Mouse (Mus musculus): Measurements from ENCODE around the gene Krtap14. TPM values are rescaled to one million over a fixed set of nuclear protein-coding genes. Genes with fewer than 3 reads are reported as not detected.
A peak's percentile ranks its signal among the peaks of the same experiment; 100 is the strongest.

Gene Krtap14
- not detected in 2 replicates for polyA plus RNA-seq (2012; rRNA removed)

DNA sequence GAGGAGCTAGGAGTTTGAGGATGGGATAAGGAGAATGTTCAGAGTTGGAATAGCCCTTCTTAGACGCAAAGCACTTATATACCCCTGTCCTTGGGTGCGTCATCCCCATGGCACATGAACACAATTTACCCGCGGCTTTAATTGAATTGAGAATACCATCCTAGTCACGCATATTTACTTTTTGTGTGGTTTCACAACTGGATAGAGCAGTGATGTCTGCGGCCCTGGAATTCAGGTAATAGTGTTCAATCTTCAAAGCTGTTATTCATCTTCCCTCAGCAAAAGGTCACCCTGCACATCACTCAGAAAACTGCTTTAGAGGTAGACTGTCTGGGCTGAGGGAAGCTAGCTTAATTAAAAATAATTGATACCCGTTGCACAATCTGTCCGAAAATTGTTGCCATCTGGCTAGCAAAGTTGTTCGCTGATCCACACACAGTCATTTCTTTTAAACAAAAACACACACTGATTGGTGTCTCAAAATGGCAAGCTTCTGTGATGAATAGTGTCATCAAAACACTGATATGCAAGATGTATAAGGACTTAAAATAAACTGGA, at the start of gene Krtap14:
Gene Krtap14 (minus strand): TSS at position 51 of the 558 bp plus-strand sequence.
- no peak for DNase-seq
- no peaks in the 10 kb centered on the region for H3K27me3 ChIP-seq (ENCODE audit: control insufficient read depth, insufficient read depth, low read length)
- H3K4me1 ChIP-seq (ENCODE audit: control insufficient read depth, insufficient read depth, low read length), result no peaks in the 10 kb centered on the region
- no peak for TF ChIP-seq CTCF (IDR thresholded peaks at IDR 0.05; ENCODE audit: borderline replicate concordance, insufficient read depth, low read depth, low read length)
- TF ChIP-seq POLR2A (IDR thresholded peaks at IDR 0.05; ENCODE audit: borderline replicate concordance, insufficient read depth, low read length), result no peak
- WGBS, result 62% methylated on average over 9 of the region's 9 CpGs
- no peak within 1 kb of the TSS for H3K27ac ChIP-seq (ENCODE audit: insufficient read depth, low read length)
- H3K4me3 ChIP-seq (replicated peaks; ENCODE audit: insufficient read depth, low read depth, low read length), result no peak within 1 kb of the TSS

DNA sequence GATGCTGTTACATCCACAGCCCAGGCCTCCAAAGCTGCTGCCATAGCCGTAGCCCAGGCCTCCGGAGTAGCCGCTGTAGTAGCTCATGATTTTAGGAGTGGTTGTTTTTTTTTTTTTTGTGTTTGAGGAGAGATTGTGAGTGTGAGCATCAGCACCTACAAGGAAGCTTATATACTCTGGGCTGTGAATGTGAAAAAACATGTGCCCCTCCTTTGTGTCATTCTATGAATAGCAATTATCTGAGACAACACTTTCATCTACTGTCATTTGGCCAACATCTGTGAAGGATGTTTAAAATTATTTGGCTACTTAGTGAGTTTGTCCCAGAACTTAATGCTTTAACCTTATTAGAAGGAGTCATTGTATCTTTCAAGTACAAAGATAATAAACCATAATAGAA, 48.2 kb upstream of the Krtap14 start, which contains the start of gene Krtap19-2:
Gene Krtap19-2 (minus strand): TSS at position 101 of the 400 bp plus-strand sequence.
- Histone ChIP-seq H3K4me3 (replicated peaks; ENCODE audit: insufficient read depth, low read depth, low read length) (no peak within 1 kb of the TSS), H3K4me1 (ENCODE audit: control insufficient read depth, insufficient read depth, low read length) (no peaks in the 10 kb centered on the region), H3K27ac (ENCODE audit: insufficient read depth, low read length) (no peak within 1 kb of the TSS), H3K27me3 (ENCODE audit: control insufficient read depth, insufficient read depth, low read length) (no peaks in the 10 kb centered on the region)
- 96% methylated on average over 3 of the region's 3 CpGs for WGBS
- DNase-seq, result no peak
- no peak for TF ChIP-seq POLR2A (IDR thresholded peaks at IDR 0.05; ENCODE audit: borderline replicate concordance, insufficient read depth, low read length)
- no peak for TF ChIP-seq CTCF (IDR thresholded peaks at IDR 0.05; ENCODE audit: borderline replicate concordance, insufficient read depth, low read depth, low read length)

DNA sequence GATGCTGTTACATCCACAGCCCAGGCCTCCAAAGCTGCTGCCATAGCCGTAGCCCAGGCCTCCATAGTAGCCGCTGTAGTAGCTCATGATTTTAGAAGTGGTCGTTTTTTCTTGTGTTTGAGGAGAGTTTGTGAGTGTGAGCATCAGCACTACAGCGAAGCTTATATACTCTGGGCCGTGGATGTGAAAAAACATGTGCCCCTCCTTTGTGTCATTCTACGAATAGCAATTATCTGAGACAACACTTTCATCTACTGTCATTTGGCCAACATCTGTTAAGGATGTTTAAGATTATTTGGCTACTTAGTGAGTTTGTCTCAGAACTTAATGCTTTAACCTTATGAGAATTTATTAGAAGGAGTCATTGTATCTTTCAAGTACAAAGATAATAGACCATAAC, 43.4 kb upstream of the Krtap14 start, which contains the start of gene Krtap19-1:
Gene Krtap19-1 (minus strand): TSS at position 101 of the 400 bp plus-strand sequence.
- TF ChIP-seq CTCF (IDR thresholded peaks at IDR 0.05; ENCODE audit: borderline replicate concordance, insufficient read depth, low read depth, low read length) (no peak), POLR2A (IDR thresholded peaks at IDR 0.05; ENCODE audit: borderline replicate concordance, insufficient read depth, low read length) (no peak)
- WGBS, result 87% methylated on average over 6 of the region's 6 CpGs
- no peaks in the 10 kb centered on the region for H3K27me3 ChIP-seq (ENCODE audit: control insufficient read depth, insufficient read depth, low read length)

DNA sequence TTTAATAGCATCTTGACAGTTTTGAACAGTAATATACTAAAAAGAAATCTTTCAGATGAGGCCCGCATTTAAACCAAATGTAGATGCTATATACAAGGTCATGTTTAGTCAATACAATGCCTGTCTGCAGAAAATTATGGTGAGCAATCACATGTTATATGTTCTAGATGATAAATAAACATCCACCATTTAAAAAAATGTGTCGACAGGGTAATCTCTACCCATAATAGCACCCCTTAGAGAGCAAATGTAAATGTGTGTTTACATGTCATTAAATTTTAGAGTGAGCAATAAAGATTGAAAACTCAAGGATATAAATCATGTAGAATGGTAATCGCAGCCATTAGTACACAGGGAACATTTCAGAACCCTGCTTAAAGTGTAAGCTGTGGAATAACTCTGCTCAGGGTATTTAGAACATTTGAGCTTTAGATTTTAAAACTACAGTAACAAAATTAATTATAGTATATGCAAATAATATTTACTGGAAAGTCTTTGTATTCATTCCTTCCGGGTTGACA, 39.0 kb upstream of the Krtap14 start:
- H3K27ac ChIP-seq (ENCODE audit: insufficient read depth, low read length), result no peak overlapping the region
- H3K4me1 ChIP-seq (ENCODE audit: control insufficient read depth, insufficient read depth, low read length), result no peaks in the 10 kb centered on the region
- 94% methylated on average over 4 of the region's 4 CpGs for WGBS
- H3K27me3 ChIP-seq (ENCODE audit: control insufficient read depth, insufficient read depth, low read length), result no peaks in the 10 kb centered on the region
- TF ChIP-seq POLR2A (IDR thresholded peaks at IDR 0.05; ENCODE audit: borderline replicate concordance, insufficient read depth, low read length), result no peak
- no peak for TF ChIP-seq CTCF (IDR thresholded peaks at IDR 0.05; ENCODE audit: borderline replicate concordance, insufficient read depth, low read depth, low read length)
- H3K4me3 ChIP-seq (replicated peaks; ENCODE audit: insufficient read depth, low read depth, low read length), result no peak overlapping the region
- no peak for DNase-seq

More for the DNA sequence above, 43.4 kb upstream of the Krtap14 start, which contains the start of gene Krtap19-1:
- no peaks in the 10 kb centered on the region for H3K4me1 ChIP-seq (ENCODE audit: control insufficient read depth, insufficient read depth, low read length)
- no peak within 1 kb of the TSS for H3K27ac ChIP-seq (ENCODE audit: insufficient read depth, low read length)
- H3K4me3 ChIP-seq (replicated peaks; ENCODE audit: insufficient read depth, low read depth, low read length), result no peak within 1 kb of the TSS
- no peak for DNase-seq

DNA sequence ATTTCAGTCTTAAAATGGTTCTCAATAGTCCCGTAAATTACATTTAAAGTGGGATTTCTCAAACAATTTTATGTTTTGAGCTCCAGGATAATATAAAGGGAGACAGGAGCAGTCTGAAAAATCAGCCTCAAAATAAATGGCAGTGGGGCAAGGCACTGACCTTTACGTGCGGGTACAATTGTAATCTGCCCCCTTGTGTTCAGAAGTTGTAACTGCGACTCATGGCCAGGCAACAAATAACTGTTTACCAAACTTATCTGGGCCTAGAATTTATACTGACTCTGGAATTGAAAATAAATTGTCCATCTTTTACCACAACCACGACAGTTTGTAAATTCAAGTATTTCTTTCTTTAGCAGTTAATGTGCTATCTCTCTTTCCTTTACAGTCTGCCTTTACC, 25.5 kb upstream of the Krtap14 start:
- TF ChIP-seq CTCF (IDR thresholded peaks at IDR 0.05; ENCODE audit: borderline replicate concordance, insufficient read depth, low read depth, low read length), result peak; percentile 56
- no peak for TF ChIP-seq POLR2A (IDR thresholded peaks at IDR 0.05; ENCODE audit: borderline replicate concordance, insufficient read depth, low read length)
- Histone ChIP-seq H3K27me3 (ENCODE audit: control insufficient read depth, insufficient read depth, low read length) (no peaks in the 10 kb centered on the region), H3K4me1 (ENCODE audit: control insufficient read depth, insufficient read depth, low read length) (no peaks in the 10 kb centered on the region), H3K27ac (ENCODE audit: insufficient read depth, low read length) (no peak overlapping the region), H3K4me3 (replicated peaks; ENCODE audit: insufficient read depth, low read depth, low read length) (no peak overlapping the region)
- 11% methylated on average over 5 of the region's 5 CpGs for WGBS
- peak; percentile 5 to 11 for DNase-seq

- WGBS, result 89% methylated on average over 4 of the region's 4 CpGs
- H3K27me3 ChIP-seq (ENCODE audit: control insufficient read depth, insufficient read depth, low read length), result no peaks in the 10 kb centered on the region
- DNase-seq, result no peak
- no peaks in the 10 kb centered on the region for H3K4me1 ChIP-seq (ENCODE audit: control insufficient read depth, insufficient read depth, low read length)
- no peak for TF ChIP-seq POLR2A (IDR thresholded peaks at IDR 0.05; ENCODE audit: borderline replicate concordance, insufficient read depth, low read length)
- no peak for TF ChIP-seq CTCF (IDR thresholded peaks at IDR 0.05; ENCODE audit: borderline replicate concordance, insufficient read depth, low read depth, low read length)
- H3K27ac ChIP-seq (ENCODE audit: insufficient read depth, low read length), result no peak overlapping the region
- H3K4me3 ChIP-seq (replicated peaks; ENCODE audit: insufficient read depth, low read depth, low read length), result no peak overlapping the region
Observed at GRCm38 (mm10) chr16:88848558-88848957, 22.6 kb upstream of the Krtap14 start.

DNA sequence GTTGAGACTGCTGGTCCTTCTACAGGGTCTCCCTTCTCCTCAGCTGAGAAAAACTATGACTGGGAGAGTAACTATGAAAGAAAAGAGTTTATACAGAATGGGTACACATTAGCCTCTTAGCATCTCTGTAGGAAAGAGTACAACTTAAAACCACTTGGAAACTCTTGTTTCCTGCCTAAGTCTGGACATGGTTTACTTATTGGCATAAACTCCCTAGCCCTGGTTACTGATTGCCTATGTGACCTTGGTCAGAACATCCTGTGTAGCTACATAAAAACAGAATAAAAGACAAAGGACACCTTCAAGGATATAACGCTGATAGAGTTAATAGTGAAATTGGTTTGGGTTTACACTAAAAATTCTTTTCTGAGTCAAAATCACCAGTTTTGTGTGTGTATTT, 21.4 kb upstream of the Krtap14 start:
- no peak overlapping the region for H3K4me3 ChIP-seq (replicated peaks; ENCODE audit: insufficient read depth, low read depth, low read length)
- H3K27me3 ChIP-seq (ENCODE audit: control insufficient read depth, insufficient read depth, low read length), result no peaks in the 10 kb centered on the region
- H3K4me1 ChIP-seq (ENCODE audit: control insufficient read depth, insufficient read depth, low read length), result no peaks in the 10 kb centered on the region
- 95% methylated on average over 1 of the region's 1 CpGs for WGBS
- DNase-seq, result no peak
- TF ChIP-seq CTCF (IDR thresholded peaks at IDR 0.05; ENCODE audit: borderline replicate concordance, insufficient read depth, low read depth, low read length) (no peak), POLR2A (IDR thresholded peaks at IDR 0.05; ENCODE audit: borderline replicate concordance, insufficient read depth, low read length) (no peak)
- H3K27ac ChIP-seq (ENCODE audit: insufficient read depth, low read length), result no peak overlapping the region

- DNase-seq, result no peak
- 89% methylated on average over 3 of the region's 3 CpGs for WGBS
- no peak overlapping the region for H3K27ac ChIP-seq (ENCODE audit: insufficient read depth, low read length)
- H3K27me3 ChIP-seq (ENCODE audit: control insufficient read depth, insufficient read depth, low read length), result no peaks in the 10 kb centered on the region
- TF ChIP-seq POLR2A (IDR thresholded peaks at IDR 0.05; ENCODE audit: borderline replicate concordance, insufficient read depth, low read length), result no peak
- no peak for TF ChIP-seq CTCF (IDR thresholded peaks at IDR 0.05; ENCODE audit: borderline replicate concordance, insufficient read depth, low read depth, low read length)
- no peaks in the 10 kb centered on the region for H3K4me1 ChIP-seq (ENCODE audit: control insufficient read depth, insufficient read depth, low read length)
- no peak overlapping the region for H3K4me3 ChIP-seq (replicated peaks; ENCODE audit: insufficient read depth, low read depth, low read length)
Observed at GRCm38 (mm10) chr16:88826978-88827377, 1.0 kb upstream of the Krtap14 start.
